Mouse (Mus musculus): ENCODE measurements around the gene Zfp512. TPM values are rescaled to one million over a fixed set of nuclear protein-coding genes. Genes with fewer than 3 reads are reported as not detected.
A peak's percentile ranks its signal among the peaks of the same experiment; 100 is the strongest.

Zfp512 gene
- polyA plus RNA-seq, 1 experiment: 9.9 TPM

DNA sequence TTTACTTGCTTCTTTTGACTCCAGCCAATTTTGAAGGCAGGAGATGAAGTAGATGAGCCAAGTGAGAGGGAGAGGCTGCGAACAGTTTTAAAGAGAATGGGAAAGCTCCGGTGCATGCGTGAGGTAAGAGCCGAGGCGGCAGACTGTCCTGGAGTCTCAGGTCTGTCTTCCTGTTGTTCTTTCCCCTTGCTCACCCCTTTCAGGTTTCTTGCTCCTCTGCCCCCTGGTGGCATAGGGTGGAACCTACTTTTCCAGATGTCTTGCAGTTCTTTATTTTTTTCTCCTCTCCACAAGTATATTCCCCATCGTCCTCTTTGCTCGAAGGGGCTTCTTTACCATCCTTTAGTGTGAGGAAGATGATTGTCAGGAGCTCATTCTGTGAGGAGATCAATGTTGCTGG lies 18.1 kb downstream of the Zfp512 start:
- 65% methylated on average over 7 of the region's 7 CpGs for WGBS
- Histone ChIP-seq H3K4me3 (ENCODE audit: insufficient read depth, low read depth, low read length) (no peak overlapping the region), H3K4me1 (ENCODE audit: control insufficient read depth, insufficient read depth, low read length) (no peaks in the 10 kb centered on the region), H3K27ac (ENCODE audit: insufficient read depth, low read depth, low read length) (no peak overlapping the region), H3K27me3 (replicated peaks; ENCODE audit: control insufficient read depth, insufficient read depth, low read length) (no peaks in the 10 kb centered on the region), H3K36me3 (ENCODE audit: control insufficient read depth, insufficient read depth, low read length) (no peaks in the 10 kb centered on the region; the same call in 1 of the 2 replicates)
- no peak for TF ChIP-seq POLR2A (IDR thresholded peaks at IDR 0.05; ENCODE audit: low read depth, low read length)
- peak; percentile 58 for TF ChIP-seq CTCF (conservative IDR thresholded peaks at IDR 0.05; ENCODE audit: insufficient read depth, insufficient read length, low read depth, low read length)
- DNase-seq: peak; percentile 53

DNA sequence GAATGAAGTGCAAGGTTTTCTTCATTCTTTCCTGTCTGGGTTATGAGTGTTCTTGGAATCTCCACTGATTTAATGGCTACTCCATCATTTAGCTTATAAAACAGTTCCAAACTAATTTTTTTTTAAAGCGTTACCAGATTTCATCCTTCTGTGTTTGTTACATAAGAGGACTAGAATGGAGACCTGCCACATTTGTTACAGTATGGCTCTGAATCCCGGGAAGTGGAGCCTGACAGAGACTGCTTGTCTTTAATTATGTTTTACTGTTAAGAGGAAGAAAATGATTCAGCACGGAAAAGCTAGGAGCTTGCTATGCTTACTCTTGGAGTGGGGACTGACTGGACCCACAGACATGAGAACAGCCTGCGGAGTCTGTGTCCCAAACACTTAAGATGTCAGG lies 28.3 kb downstream of the Zfp512 start:
- H3K27ac ChIP-seq (ENCODE audit: insufficient read depth, low read depth, low read length): no peak overlapping the region
- DNase-seq: no peak
- H3K27me3 ChIP-seq (replicated peaks; ENCODE audit: control insufficient read depth, insufficient read depth, low read length): no peaks in the 10 kb centered on the region
- WGBS: 93% methylated on average over 4 of the region's 4 CpGs
- H3K36me3 ChIP-seq (ENCODE audit: control insufficient read depth, insufficient read depth, low read length): no peaks in the 10 kb centered on the region; the same call in 1 of the 2 replicates
- no peaks in the 10 kb centered on the region for H3K4me1 ChIP-seq (ENCODE audit: control insufficient read depth, insufficient read depth, low read length)
- TF ChIP-seq CTCF (conservative IDR thresholded peaks at IDR 0.05; ENCODE audit: insufficient read depth, insufficient read length, low read depth, low read length): no peak
- TF ChIP-seq POLR2A (IDR thresholded peaks at IDR 0.05; ENCODE audit: low read depth, low read length): no peak
- H3K4me3 ChIP-seq (ENCODE audit: insufficient read depth, low read depth, low read length): no peak overlapping the region

DNA sequence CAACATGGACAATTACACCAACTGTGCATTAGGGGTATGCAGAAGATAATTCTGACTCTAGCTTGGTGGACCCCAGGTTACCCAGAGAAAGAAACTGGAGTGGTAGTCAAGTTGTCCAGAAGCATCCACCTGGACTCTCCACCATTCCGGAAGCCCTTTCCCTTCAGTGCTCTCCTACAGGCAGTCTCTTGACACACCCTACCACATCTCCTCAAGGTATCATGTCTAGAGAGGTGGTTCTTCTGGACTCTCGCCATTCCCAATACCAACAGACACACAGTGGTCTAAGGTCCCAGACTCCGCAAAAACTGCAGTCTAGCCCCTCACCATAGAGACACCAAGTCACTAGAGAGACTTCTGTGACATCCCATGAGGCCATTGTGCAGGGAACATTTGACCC lies 33.2 kb downstream of the Zfp512 start, which contains the start of gene 4930548H24Rik:
Gene 4930548H24Rik, plus strand, starts transcription at position 301 of the 400 bp plus-strand sequence.
- H3K27me3 ChIP-seq (replicated peaks; ENCODE audit: control insufficient read depth, insufficient read depth, low read length): no peaks in the 10 kb centered on the region
- TF ChIP-seq CTCF (conservative IDR thresholded peaks at IDR 0.05; ENCODE audit: insufficient read depth, insufficient read length, low read depth, low read length) (no peak), POLR2A (IDR thresholded peaks at IDR 0.05; ENCODE audit: low read depth, low read length) (no peak)
- no peak within 1 kb of the TSS for H3K4me3 ChIP-seq (ENCODE audit: insufficient read depth, low read depth, low read length)
- 96% methylated on average over 3 of the region's 3 CpGs for WGBS
- no peak for DNase-seq
- no peak within 1 kb of the TSS for H3K27ac ChIP-seq (ENCODE audit: insufficient read depth, low read depth, low read length)
- no peaks in the 10 kb centered on the region for H3K4me1 ChIP-seq (ENCODE audit: control insufficient read depth, insufficient read depth, low read length)
- no peaks in the 10 kb centered on the region; the same call in 1 of the 2 replicates for H3K36me3 ChIP-seq (ENCODE audit: control insufficient read depth, insufficient read depth, low read length)

DNA sequence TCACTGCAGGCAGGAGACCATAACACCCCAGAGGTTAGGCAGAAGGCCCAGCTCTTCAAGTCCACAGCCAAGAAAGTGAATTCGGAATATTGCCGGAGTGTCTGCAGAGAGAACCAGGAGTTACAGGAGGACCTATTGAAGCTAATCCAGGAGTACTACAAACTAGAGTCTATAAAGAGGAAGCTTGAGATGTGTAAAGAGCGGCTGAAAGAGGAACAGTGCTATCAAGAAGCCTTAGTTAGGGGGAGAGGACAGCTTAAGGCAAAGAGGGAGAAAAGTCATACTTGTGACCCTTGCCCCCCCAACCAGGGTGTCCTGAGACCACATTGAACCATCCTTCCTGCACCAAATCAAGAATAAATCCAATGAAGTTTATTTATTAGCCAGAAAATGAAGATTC lies 35.7 kb downstream of the Zfp512 start:
- Histone ChIP-seq H3K4me3 (ENCODE audit: insufficient read depth, low read depth, low read length) (no peak overlapping the region), H3K27me3 (replicated peaks; ENCODE audit: control insufficient read depth, insufficient read depth, low read length) (no peaks in the 10 kb centered on the region), H3K4me1 (ENCODE audit: control insufficient read depth, insufficient read depth, low read length) (no peaks in the 10 kb centered on the region), H3K36me3 (ENCODE audit: control insufficient read depth, insufficient read depth, low read length) (no peaks in the 10 kb centered on the region), H3K27ac (ENCODE audit: insufficient read depth, low read depth, low read length) (no peak overlapping the region)
- no peak for DNase-seq
- TF ChIP-seq CTCF (conservative IDR thresholded peaks at IDR 0.05; ENCODE audit: insufficient read depth, insufficient read length, low read depth, low read length) (no peak), POLR2A (IDR thresholded peaks at IDR 0.05; ENCODE audit: low read depth, low read length) (no peak)
- WGBS: 90% methylated on average over 3 of the region's 3 CpGs

DNA sequence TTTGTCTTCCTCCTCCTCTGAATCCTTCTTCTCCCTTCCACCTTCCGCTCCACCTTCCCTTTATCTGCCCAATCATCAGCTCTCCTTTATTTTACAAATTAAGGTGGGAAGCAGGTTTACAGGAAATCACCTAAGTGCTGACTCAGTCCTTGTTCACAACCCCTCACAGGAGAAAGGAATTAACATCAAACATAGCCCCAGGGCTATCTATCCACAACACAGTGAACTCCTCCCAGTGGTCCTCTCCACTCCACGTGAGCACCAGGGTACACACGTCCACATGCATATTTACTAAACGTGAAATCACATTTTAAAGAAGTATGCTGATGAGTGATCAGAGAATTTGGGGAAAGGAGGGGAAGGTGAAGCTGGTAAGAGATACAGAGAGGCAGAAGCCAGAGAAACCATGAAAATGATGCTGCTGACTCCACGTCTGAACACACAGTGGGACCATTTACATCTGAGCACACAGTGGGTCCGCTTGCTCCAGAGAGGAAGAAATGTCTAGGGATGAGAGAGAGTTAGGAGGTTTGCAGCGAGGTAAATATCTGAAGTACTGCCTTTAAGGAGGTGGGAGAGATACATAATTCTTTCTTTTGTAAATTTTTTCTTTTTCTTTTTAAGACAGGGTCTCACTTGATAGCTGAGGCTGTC lies 37.0 kb downstream of the Zfp512 start:
- no peak overlapping the region for H3K4me3 ChIP-seq (ENCODE audit: insufficient read depth, low read depth, low read length)
- no peaks in the 10 kb centered on the region for H3K27me3 ChIP-seq (replicated peaks; ENCODE audit: control insufficient read depth, insufficient read depth, low read length)
- no peaks in the 10 kb centered on the region for H3K4me1 ChIP-seq (ENCODE audit: control insufficient read depth, insufficient read depth, low read length)
- no peak for TF ChIP-seq POLR2A (IDR thresholded peaks at IDR 0.05; ENCODE audit: low read depth, low read length)
- TF ChIP-seq CTCF (conservative IDR thresholded peaks at IDR 0.05; ENCODE audit: insufficient read depth, insufficient read length, low read depth, low read length): no peak
- no peak for DNase-seq
- no peaks in the 10 kb centered on the region for H3K36me3 ChIP-seq (ENCODE audit: control insufficient read depth, insufficient read depth, low read length)
- no peak overlapping the region for H3K27ac ChIP-seq (ENCODE audit: insufficient read depth, low read depth, low read length)
- 57% methylated on average over 7 of the region's 7 CpGs for WGBS

DNA sequence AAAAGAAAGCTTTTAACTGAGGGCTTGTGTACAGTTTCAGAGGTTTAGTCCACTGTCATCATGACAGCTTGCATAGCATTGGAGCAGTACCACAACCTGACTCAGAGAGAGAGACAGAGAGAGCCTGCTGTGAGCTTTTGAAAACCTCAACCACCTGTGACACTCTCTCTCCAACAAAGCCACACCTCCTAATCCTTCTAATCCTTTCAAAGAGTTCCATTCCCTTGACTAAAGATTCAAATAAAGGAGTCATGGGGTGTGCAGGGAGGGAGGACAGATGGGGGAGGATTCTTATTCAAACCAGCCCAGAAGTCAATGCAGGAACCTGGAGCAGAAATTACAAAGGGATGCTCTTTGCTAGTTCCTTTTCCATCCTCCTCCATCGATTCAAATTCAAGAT lies 39.8 kb downstream of the Zfp512 start:
- WGBS: 82% methylated on average over 1 of the region's 1 CpGs
- Histone ChIP-seq H3K4me3 (ENCODE audit: insufficient read depth, low read depth, low read length) (no peak overlapping the region), H3K27ac (ENCODE audit: insufficient read depth, low read depth, low read length) (no peak overlapping the region), H3K36me3 (ENCODE audit: control insufficient read depth, insufficient read depth, low read length) (no peaks in the 10 kb centered on the region), H3K4me1 (ENCODE audit: control insufficient read depth, insufficient read depth, low read length) (peaks cover 4% of the 10 kb centered on the region; the same call in 1 of the 2 replicates), H3K27me3 (replicated peaks; ENCODE audit: control insufficient read depth, insufficient read depth, low read length) (no peaks in the 10 kb centered on the region)
- no peak for DNase-seq
- TF ChIP-seq CTCF (conservative IDR thresholded peaks at IDR 0.05; ENCODE audit: insufficient read depth, insufficient read length, low read depth, low read length) (no peak), POLR2A (IDR thresholded peaks at IDR 0.05; ENCODE audit: low read depth, low read length) (no peak)

DNA sequence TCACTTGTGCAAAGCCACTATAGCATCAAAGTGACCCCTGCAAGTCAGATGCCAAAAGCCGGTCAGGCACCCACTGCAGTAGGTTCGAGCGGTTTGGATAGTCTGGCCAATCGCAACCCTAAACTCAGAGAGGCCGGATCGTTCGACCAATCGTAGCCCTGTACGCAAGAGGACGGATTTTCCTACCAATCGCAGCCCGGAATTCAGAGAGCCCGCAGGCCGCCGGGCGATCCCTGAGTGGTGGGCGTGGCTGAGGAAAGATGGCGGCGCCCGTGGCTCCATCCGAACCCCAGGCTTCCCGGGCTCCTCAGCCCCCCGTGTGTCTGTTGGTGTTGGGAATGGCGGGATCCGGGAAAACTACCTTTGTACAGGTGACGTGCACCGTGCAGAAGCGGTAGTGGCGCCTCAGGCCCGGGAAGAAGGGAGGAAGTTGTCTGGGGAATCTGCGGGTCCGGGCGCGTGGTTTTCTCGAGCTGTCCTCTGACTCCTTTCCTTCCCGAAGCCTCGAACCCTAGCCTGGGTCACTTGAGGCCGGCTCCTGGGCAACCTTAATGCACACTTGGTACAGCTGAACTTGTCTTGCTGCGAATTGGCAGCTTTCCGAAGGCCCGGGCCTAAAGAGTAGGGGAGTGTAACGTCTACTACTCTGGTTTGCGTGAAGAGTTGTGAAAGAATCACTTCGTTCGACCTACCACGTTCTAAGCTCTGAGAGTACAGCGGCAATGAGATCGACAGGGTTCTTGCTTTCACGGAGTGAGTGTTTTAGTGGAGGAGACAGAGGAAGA lies 42.5 kb downstream of the Zfp512 start, which contains the start of gene Gpn1:
Gene Gpn1, plus strand, starts transcription at position 229 of the 785 bp plus-strand sequence.
- DNase-seq: peak; percentile 96

More for the DNA sequence above, 42.5 kb downstream of the Zfp512 start, which contains the start of gene Gpn1:
- no peak for TF ChIP-seq CTCF (conservative IDR thresholded peaks at IDR 0.05; ENCODE audit: insufficient read depth, insufficient read length, low read depth, low read length)
- H3K27ac ChIP-seq (ENCODE audit: insufficient read depth, low read depth, low read length): no peak within 1 kb of the TSS
- peak within 1 kb of the TSS; percentile 76 for H3K4me3 ChIP-seq (ENCODE audit: insufficient read depth, low read depth, low read length)
- peaks cover 4% of the 10 kb centered on the region; the same call in 1 of the 2 replicates for H3K4me1 ChIP-seq (ENCODE audit: control insufficient read depth, insufficient read depth, low read length)
- WGBS: under 1% methylated on average over 49 of the region's 49 CpGs
- H3K27me3 ChIP-seq (replicated peaks; ENCODE audit: control insufficient read depth, insufficient read depth, low read length): no peaks in the 10 kb centered on the region
- H3K36me3 ChIP-seq (ENCODE audit: control insufficient read depth, insufficient read depth, low read length): no peaks in the 10 kb centered on the region

All from kidney, adult 2 months (tissue).